Mouse (Mus musculus): Measurements from ENCODE around the gene Srek1ip1. TPM values are rescaled to one million over a fixed set of nuclear protein-coding genes. Genes with fewer than 3 reads are reported as not detected.

The Srek1ip1 gene
- 6.5 and 7.7 TPM in 2 replicates for polyA plus RNA-seq (2012; rRNA removed)

GRCm38 (mm10) chr13:104792184-104792583, at the start of gene Srek1ip1:
TSS of gene Srek1ip1 (plus strand) at chr13:104792484.

DNA sequence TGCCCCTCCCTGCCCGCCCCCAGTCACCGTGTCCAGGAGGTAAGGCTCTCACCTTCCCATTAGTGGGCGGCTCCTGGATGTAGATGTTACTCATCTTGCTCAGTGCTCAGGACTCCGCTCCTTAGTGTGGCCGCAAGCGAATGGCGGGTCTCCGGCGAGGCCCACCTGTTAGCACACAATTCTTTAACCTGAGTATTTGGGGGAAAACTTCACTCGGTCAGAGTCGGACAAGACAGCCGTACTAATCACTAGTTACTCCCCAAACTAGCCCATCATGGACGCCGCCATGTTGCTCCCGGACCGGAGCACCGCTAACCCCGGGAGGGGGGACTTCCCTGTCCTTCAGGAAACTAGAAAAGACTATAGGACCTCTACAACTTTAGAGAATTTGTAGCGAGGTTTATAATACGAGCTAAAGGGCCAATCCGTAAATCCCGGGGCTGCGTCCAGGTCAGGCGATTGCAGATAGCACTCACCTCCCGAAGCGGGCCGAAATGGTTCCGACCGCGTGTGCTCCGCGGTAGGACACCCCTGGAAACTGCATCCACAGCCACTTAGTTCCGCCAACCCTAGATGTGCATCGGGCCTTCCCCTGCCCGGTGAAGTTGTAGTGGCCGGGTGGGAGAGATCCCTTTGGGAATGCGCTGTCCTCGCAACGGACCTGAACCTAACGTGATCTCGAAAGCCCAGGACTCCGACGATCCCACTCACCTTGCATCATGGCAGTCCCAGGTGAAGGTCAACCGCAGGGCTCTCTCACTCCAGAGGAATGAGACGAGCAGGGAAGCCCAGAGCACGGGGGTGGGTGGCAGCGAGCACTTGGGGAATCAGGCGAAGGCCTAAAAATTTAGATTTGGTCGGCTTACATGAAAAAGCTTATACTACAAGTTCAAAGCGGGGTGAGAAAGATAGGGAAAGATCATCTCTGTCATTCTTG, 24.6 kb downstream of the Srek1ip1 start, which contains the start of gene Cwc27:
Gene Cwc27, minus strand, starts transcription at position 508 of the 937 bp plus-strand sequence.

GRCm38 (mm10) chr13:104863127-104863979, 71.1 kb downstream of the Srek1ip1 start, which contains the start of gene Shisal2b:
TSS of gene Shisal2b (minus strand) at chr13:104863893.

Other genes starting within 250 kb of the Srek1ip1 start
- gene Cwc27, start 24.7 kb downstream of the Srek1ip1 start, polyA plus RNA-seq (2012; rRNA removed): 0.73 and 2.6 TPM in 2 replicates
- gene Shisal2b, start 71.4 kb downstream of the Srek1ip1 start, polyA plus RNA-seq (2012; rRNA removed): 1.3 and 1.7 TPM in 2 replicates

Data from ovary, adult 2 months (tissue).